Mouse (Mus musculus) embryonic fibroblast, embryonic 13.5 days (primary cell): ENCODE results near the gene Atp2a3.

ENCODE experiments used
- CTCF ChIP-seq: IDR thresholded peaks from 2 replicates; pipeline ENCODE4 v1.5.1; 2011; ENCODE audit warnings: mild to moderate bottlenecking, control low read depth, low read length, moderate library complexity, borderline replicate concordance; ENCODE audit not compliant: insufficient read depth
- POLR2A ChIP-seq: IDR thresholded peaks from 2 replicates; pipeline ENCODE4 v1.6.1; 2011; ENCODE audit warnings: low read depth, mild to moderate bottlenecking, control low read depth, low read length, moderate library complexity

- TF ChIP-seq CTCF: no peak
- no peak for TF ChIP-seq POLR2A
These were observed 35.4 kb downstream of the Atp2a3 start for GRCm38 (mm10) chr11:72996346-72996745.
